Mouse (Mus musculus) ES-Bruce4 (cell line): ENCODE measurements around the gene Higd2a. TPM values are rescaled to one million over a fixed set of nuclear protein-coding genes. Genes with fewer than 3 reads are reported as not detected.

ENCODE experiments used
- H3K27ac ChIP-seq: 2 replicates; pipeline ENCODE4 v1.5.1; 2012; ENCODE audit warnings: low read length, inconsistent platforms; ENCODE audit not compliant: insufficient read depth
- H3K27me3 ChIP-seq: 2 replicates; pipeline ENCODE4 v1.6.1; 2012; ENCODE audit warnings: mild to moderate bottlenecking, low read length, inconsistent platforms; ENCODE audit not compliant: control insufficient read depth, poor library complexity, insufficient read depth, severe bottlenecking
- H3K36me3 ChIP-seq: 2 replicates; pipeline ENCODE4 v1.6.1; 2012; ENCODE audit warnings: inconsistent platforms, mild to moderate bottlenecking, low read length, moderate library complexity; ENCODE audit not compliant: control insufficient read depth, poor library complexity, insufficient read depth, severe bottlenecking
- H3K4me1 ChIP-seq: one replicate; pipeline ENCODE4 v1.8.1; 2011; ENCODE audit warnings: low read length; ENCODE audit not compliant: control insufficient read depth, insufficient read depth
- H3K4me3 ChIP-seq: 2 replicates; pipeline ENCODE4 v1.5.1; 2011; ENCODE audit warnings: low read depth, mild to moderate bottlenecking, low read length
- H3K9ac ChIP-seq: 2 replicates; pipeline ENCODE4 v1.6.1; 2012; ENCODE audit warnings: low read depth, mild to moderate bottlenecking, inconsistent platforms; ENCODE audit not compliant: poor library complexity, severe bottlenecking
- H3K9me3 ChIP-seq: replicated peaks from 2 replicates; pipeline ENCODE4 v1.6.1; 2012; ENCODE audit warnings: mild to moderate bottlenecking, low read length, inconsistent platforms; ENCODE audit not compliant: control insufficient read depth, poor library complexity, insufficient read depth, severe bottlenecking
- CTCF ChIP-seq: IDR thresholded peaks from one replicate; pipeline ENCODE4 v1.8.1; 2011; ENCODE audit warnings: low read depth, low read length
- EP300 ChIP-seq: IDR thresholded peaks from 2 replicates; pipeline ENCODE4 v1.6.1; 2011; ENCODE audit warnings: low read depth, low read length; ENCODE audit not compliant: insufficient read depth
- POLR2A ChIP-seq: IDR thresholded peaks from one replicate; pipeline ENCODE4 v1.8.1; 2011; ENCODE audit warnings: low read length; ENCODE audit not compliant: insufficient read depth
- polyA plus RNA-seq: library from polyadenylated mRNA; stranded (reverse); fragments of >200 nt; gene quantifications from 2 replicates; pipeline ENCODE4 v1.2.4, GENCODE M21; 2011; ENCODE audit warnings: low read depth; ENCODE audit not compliant: missing spikeins, insufficient read depth, insufficient read length

Gene Higd2a
- polyA plus RNA-seq, 1 experiment: 104 TPM

- H3K36me3 ChIP-seq: peaks cover 8% of the 10 kb centered on the region; the same call in 1 of the 2 replicates
- H3K27ac ChIP-seq: no peak overlapping the region
- TF ChIP-seq EP300: no peak
- TF ChIP-seq CTCF: no peak
- TF ChIP-seq POLR2A: no peak
- no peaks in the 10 kb centered on the region for H3K4me1 ChIP-seq
- H3K27me3 ChIP-seq: no peaks in the 10 kb centered on the region
- no peak overlapping the region for H3K4me3 ChIP-seq
- H3K9me3 ChIP-seq: no peaks in the 10 kb centered on the region
- no peak overlapping the region for H3K9ac ChIP-seq
These were observed 12.1 kb upstream of the Higd2a start for GRCm38 (mm10) chr13:54577652-54578507.

- TF ChIP-seq CTCF: no peak
- TF ChIP-seq EP300: no peak
- TF ChIP-seq POLR2A: no peak
- no peak overlapping the region for H3K27ac ChIP-seq
- H3K9ac ChIP-seq: no peak overlapping the region
- H3K4me1 ChIP-seq: no peaks in the 10 kb centered on the region
- H3K27me3 ChIP-seq: no peaks in the 10 kb centered on the region
- no peak overlapping the region for H3K4me3 ChIP-seq
- H3K9me3 ChIP-seq: no peaks in the 10 kb centered on the region
- peaks cover 34% of the 10 kb centered on the region for H3K36me3 ChIP-seq
These were observed 8.6 kb upstream of the Higd2a start for GRCm38 (mm10) chr13:54581385-54581784.

- H3K9ac ChIP-seq: no peak overlapping the region
- H3K36me3 ChIP-seq: peaks cover 39% of the 10 kb centered on the region
- H3K9me3 ChIP-seq: no peaks in the 10 kb centered on the region
- TF ChIP-seq CTCF (no peak), EP300 (no peak), POLR2A (no peak)
- H3K4me3 ChIP-seq: no peak overlapping the region
- H3K27me3 ChIP-seq: no peaks in the 10 kb centered on the region
- H3K27ac ChIP-seq: no peak overlapping the region
- no peaks in the 10 kb centered on the region for H3K4me1 ChIP-seq
These were observed 7.9 kb upstream of the Higd2a start for GRCm38 (mm10) chr13:54582126-54582525.

- H3K27ac ChIP-seq: no peak overlapping the region
- H3K4me1 ChIP-seq: no peaks in the 10 kb centered on the region
- no peak overlapping the region for H3K4me3 ChIP-seq
- no peak overlapping the region for H3K9ac ChIP-seq
- H3K27me3 ChIP-seq: no peaks in the 10 kb centered on the region
- TF ChIP-seq POLR2A (no peak), EP300 (no peak), CTCF (no peak)
- H3K36me3 ChIP-seq: peaks cover 43% of the 10 kb centered on the region
- H3K9me3 ChIP-seq: no peaks in the 10 kb centered on the region
These were observed 7.1 kb upstream of the Higd2a start for GRCm38 (mm10) chr13:54582860-54583259.

- Histone ChIP-seq H3K4me1 (no peaks in the 10 kb centered on the region), H3K4me3 (no peak overlapping the region), H3K27me3 (no peaks in the 10 kb centered on the region), H3K27ac (no peak overlapping the region), H3K9ac (no peak overlapping the region), H3K9me3 (no peaks in the 10 kb centered on the region), H3K36me3 (peaks cover 44% of the 10 kb centered on the region)
- TF ChIP-seq CTCF (no peak), POLR2A (no peak), EP300 (no peak)
These were observed 4.2 kb upstream of the Higd2a start for GRCm38 (mm10) chr13:54585831-54586230.

GRCm38 (mm10) chr13:54589414-54589995, 502 bp upstream of the Higd2a start:
- Histone ChIP-seq H3K9ac (peak overlapping the region; percentile 78), H3K4me3 (peak overlapping the region; percentile 78), H3K4me1 (no peaks in the 10 kb centered on the region), H3K27ac (0 out of 2 replicates have a peak overlapping the region, but pooled peaks have one; percentile 7), H3K27me3 (no peaks in the 10 kb centered on the region), H3K36me3 (peaks cover 32% of the 10 kb centered on the region), H3K9me3 (no peaks in the 10 kb centered on the region)
- TF ChIP-seq CTCF (no peak), POLR2A (no peak), EP300 (no peak)
